Mouse (Mus musculus): ENCODE measurements around the gene Zfp263.

GRCm38 (mm10) chr16:3788394-3788793, 44.5 kb downstream of the Zfp263 start:
- TF ChIP-seq CEBPB (IDR thresholded peaks at IDR 0.05; ENCODE audit: insufficient read depth, poor library complexity, severe bottlenecking) (no peak), POLR2A (IDR thresholded peaks at IDR 0.05; ENCODE audit: insufficient read length, low read depth) (no peak), TCF12 (IDR thresholded peaks at IDR 0.05; ENCODE audit: insufficient read depth, poor library complexity, severe bottlenecking) (no peak), E2F4 (IDR thresholded peaks at IDR 0.05; ENCODE audit: insufficient read depth) (no peak), USF1 (IDR thresholded peaks at IDR 0.05; ENCODE audit: low read depth) (no peak), REST (IDR thresholded peaks at IDR 0.05; ENCODE audit: insufficient read depth, insufficient read length) (no peak), MYOD1 (IDR thresholded peaks at IDR 0.05; ENCODE audit: control insufficient read depth in 1 of 3, insufficient read length in 2 of 3, low read depth in 2 of 3) (no peak), TCF3 (IDR thresholded peaks at IDR 0.05; ENCODE audit: insufficient read length, low read depth) (no peak), POLR2AphosphoS2 (IDR thresholded peaks at IDR 0.05; ENCODE audit: insufficient read length, low read depth) (no peak), MAX (IDR thresholded peaks at IDR 0.05; ENCODE audit: low read depth) (no peak), MYOG (IDR thresholded peaks at IDR 0.05; ENCODE audit: control insufficient read depth in 1 of 3, insufficient read depth in 1 of 3, insufficient read length in 2 of 3, low read depth in 2 of 3) (no peak)
